Mouse (Mus musculus): ENCODE measurements around the gene R3hdm4.

DNA sequence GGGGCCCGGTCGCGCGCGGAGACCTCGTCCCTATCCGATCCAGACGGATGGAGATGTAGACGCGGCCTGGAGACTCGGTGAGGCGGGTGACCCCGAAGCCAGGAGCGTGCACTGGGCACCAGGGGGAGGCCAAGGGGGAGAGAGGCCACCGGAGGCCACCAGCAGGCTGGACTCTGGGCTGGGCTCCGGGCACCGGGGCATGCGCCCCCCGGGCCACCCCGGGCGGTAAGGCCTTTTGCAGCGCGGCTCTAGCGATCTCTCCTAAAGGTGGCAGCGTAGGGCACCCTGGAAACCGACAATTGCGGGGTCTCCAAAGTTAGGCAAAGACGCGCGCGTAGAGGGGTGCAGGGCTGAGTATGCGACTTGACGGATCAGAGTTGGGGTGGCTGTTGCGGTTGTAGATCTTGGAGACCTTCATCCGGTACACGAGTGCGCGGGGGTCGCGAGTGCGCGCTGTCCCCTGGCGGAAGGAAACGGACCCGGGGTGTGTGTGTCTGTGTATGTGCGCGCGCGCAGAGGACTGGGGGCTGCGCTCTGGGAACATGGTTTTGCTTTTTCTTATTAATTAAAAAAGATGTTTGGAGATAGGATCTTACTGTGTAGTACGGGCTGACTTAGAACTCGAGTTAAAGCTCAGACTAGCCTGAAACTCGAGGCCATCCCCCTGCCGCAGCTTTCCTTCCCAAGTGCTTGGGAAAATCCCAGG, 6.5 kb upstream of the R3hdm4 start:
- no peak for TF ChIP-seq GATA1 (IDR thresholded peaks at IDR 0.05; ENCODE audit: low read length)
- TF ChIP-seq TAL1 (IDR thresholded peaks at IDR 0.05; ENCODE audit: low read length): no peak
